Mouse (Mus musculus) intestine, embryonic 14.5 days (tissue): ENCODE measurements around the gene Abca7. TPM values are rescaled to one million over a fixed set of nuclear protein-coding genes. Genes with fewer than 3 reads are reported as not detected.

Experiments used
- ATAC-seq: fragments of 200-750 bp; cut with Nextera tagmentation; replicated peaks from 2 replicates; pipeline ENCODE4 v1.8.0; 2017; ENCODE audit warnings: low read depth, moderate number of reproducible peaks, moderate TSS enrichment, moderate library complexity; ENCODE audit not compliant: low FRiP score, low TSS enrichment
- DNase-seq: peaks from one replicate; pipeline ENCODE4 v3.0.0-alpha.2; 2018; ENCODE audit warnings: low spot score
- H3K27ac ChIP-seq: fragments of 300-500 bp; sonication (generic); 2 replicates; pipeline ENCODE4 v1.5.1; 2014; ENCODE audit warnings: low read depth, mild to moderate bottlenecking, control low read depth
- H3K27me3 ChIP-seq: fragments of 300-500 bp; sonication (generic); replicated peaks from 2 replicates; pipeline ENCODE4 v1.6.1; 2014; ENCODE audit warnings: low read length, control low read depth; ENCODE audit not compliant: control insufficient read depth, insufficient read depth
- H3K36me3 ChIP-seq: fragments of 300-500 bp; sonication (generic); 2 replicates; pipeline ENCODE4 v1.6.1; 2014; ENCODE audit warnings: low read length, control low read depth; ENCODE audit not compliant: control insufficient read depth, insufficient read depth
- H3K4me1 ChIP-seq: fragments of 300-500 bp; sonication (generic); replicated peaks from 2 replicates; pipeline ENCODE4 v1.6.1; 2014; ENCODE audit warnings: low read length, control low read depth, mixed read lengths; ENCODE audit not compliant: control insufficient read depth, insufficient read depth
- H3K4me2 ChIP-seq: fragments of 300-500 bp; sonication (generic); 2 replicates; pipeline ENCODE4 v1.6.1; 2014; ENCODE audit warnings: low read length
- H3K4me3 ChIP-seq: fragments of 300-500 bp; sonication (generic); 2 replicates; pipeline ENCODE4 v1.5.1; 2014; ENCODE audit warnings: low read depth, low read length, control low read depth, mixed read lengths
- H3K9ac ChIP-seq: fragments of 300-500 bp; sonication (generic); 2 replicates; pipeline ENCODE4 v1.6.1; 2014; ENCODE audit warnings: mild to moderate bottlenecking, low read length
- H3K9me3 ChIP-seq: fragments of 300-500 bp; sonication (generic); 2 replicates; pipeline ENCODE4 v1.6.1; 2016; ENCODE audit warnings: low read length, control low read depth; ENCODE audit not compliant: control insufficient read depth
- WGBS: fragments of 180-500 bp; shearing (Covaris S2); extraction: QIAGEN DNeasy Blood & Tissue Kit; methylation state at CpG from one replicate; pipeline ENCODE4 v1.1.7; 2014; 5-methylcytosine and 5-hydroxymethylcytosine counted together
- polyA plus RNA-seq: library from polyadenylated mRNA; unstranded; fragments of >200 nt; fragmentation: Nextera tagmentation; extraction: Ambion mirVana; gene quantifications from 2 replicates; pipeline ENCODE4 v1.2.1, GENCODE M21; 2014

The Abca7 gene
- polyA plus RNA-seq, 1 experiment from 2014 or later = 3.8 TPM

DNA sequence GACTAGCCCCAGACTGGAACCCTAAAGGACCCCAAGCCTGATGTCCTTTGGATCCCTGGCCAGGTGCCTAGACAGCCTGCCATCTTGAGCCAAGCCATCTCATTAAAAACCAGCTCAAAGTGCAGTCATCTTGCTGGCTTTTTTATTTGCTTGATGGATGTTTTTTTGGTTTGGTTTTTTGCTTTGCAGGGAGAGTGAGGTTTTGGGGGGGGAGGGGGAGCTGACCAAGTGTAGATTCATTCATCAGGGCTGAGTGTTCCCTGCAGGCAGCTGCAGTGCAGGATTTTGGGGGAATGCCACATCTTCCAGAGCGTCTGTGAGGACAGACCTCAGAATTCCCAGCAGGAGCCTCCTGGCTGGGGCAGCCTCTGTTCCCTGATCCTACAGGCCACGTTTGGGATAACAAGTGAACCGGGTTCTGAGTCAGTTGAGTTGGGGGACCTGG, 27.1 kb upstream of the Abca7 start:
- DNase-seq (no peak), ATAC-seq (no peak)
- Histone ChIP-seq H3K27ac (no peak overlapping the region), H3K27me3 (peaks cover 22% of the 10 kb centered on the region), H3K4me1 (no peaks in the 10 kb centered on the region; the same call in none of the 2 replicates), H3K4me2 (no peak overlapping the region), H3K4me3 (no peak overlapping the region), H3K9ac (no peak overlapping the region), H3K9me3 (no peaks in the 10 kb centered on the region), H3K36me3 (peaks cover 39% of the 10 kb centered on the region)
- 21% methylated on average over 3 of the region's 3 CpGs for WGBS

DNA sequence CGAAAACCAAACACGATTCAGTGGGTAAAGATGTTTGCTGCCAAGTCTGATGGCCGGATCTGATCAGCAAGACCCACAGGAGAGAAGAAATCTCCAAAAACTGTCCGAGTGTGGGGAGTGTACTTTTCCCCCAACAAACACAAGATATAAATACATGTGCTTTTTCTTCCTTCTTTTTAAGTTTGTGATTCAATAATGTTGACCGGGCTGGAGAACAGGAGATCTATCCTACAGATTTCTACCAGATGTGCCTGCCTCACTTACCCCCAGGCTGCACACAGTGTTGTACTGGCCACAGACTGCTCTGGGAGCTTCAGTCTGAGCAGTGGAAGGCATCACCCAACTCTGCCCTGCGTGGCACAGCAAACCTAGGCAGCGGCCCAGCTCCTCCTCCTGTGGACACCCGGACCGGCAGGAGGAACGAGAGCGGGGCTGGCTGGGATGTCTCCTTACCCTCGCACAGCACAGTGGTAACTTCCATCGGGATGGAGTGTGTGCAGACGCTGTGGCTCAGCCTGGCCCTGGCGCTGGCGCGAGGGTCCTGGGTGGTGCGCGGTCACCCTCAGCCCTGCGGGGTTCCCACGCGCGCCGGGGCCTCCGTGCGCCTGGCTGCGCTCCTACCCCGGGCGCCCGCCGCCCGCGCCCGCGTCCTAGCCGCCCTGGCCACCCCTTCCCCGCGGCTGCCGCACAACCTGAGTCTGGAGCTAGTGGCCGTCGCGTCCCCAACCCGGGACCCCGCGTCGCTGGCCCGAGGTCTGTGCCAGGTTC, 25.7 kb upstream of the Abca7 start, which contains the start of gene Grin3b:
Grin3b (plus strand) TSS at position 301 of the 768 bp plus-strand sequence.
- Histone ChIP-seq H3K27me3 (peaks cover 22% of the 10 kb centered on the region), H3K4me3 (peak within 1 kb of the TSS; percentile 45), H3K9me3 (no peaks in the 10 kb centered on the region), H3K9ac (peak within 1 kb of the TSS; percentile 34; the same call in 1 of the 2 replicates), H3K4me1 (no peaks in the 10 kb centered on the region; the same call in none of the 2 replicates), H3K27ac (no peak within 1 kb of the TSS), H3K36me3 (peaks cover 33% of the 10 kb centered on the region), H3K4me2 (peak within 1 kb of the TSS; percentile 56)
- peak; percentile 67 for DNase-seq
- ATAC-seq = no peak; the same call in 1 of the 2 replicates
- 8% methylated on average over 43 of the region's 47 CpGs for WGBS

DNA sequence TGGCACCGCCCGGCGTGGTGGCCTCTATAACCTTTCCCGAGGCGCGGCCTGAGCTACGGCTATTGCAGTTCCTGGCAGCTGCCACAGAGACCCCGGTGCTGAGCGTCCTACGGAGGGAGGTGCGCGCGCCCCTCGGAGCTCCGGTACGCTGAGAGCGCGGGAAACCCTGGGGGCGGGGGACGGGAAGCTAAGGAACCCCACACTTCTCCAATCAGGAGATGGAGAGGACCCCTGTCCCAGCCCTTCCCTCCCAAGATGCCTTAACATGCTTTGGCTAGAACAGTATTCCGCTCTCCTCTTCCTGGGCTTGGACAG, 25.2 kb upstream of the Abca7 start:
- H3K27me3 ChIP-seq = peaks cover 22% of the 10 kb centered on the region
- H3K4me2 ChIP-seq = peak overlapping the region; percentile 56
- H3K4me1 ChIP-seq = no peaks in the 10 kb centered on the region; the same call in none of the 2 replicates
- peak overlapping the region; percentile 34; the same call in 1 of the 2 replicates for H3K9ac ChIP-seq
- 4% methylated on average over 21 of the region's 21 CpGs for WGBS
- ATAC-seq = peak; percentile 13; the same call in 1 of the 2 replicates
- H3K4me3 ChIP-seq = peak overlapping the region; percentile 45
- H3K9me3 ChIP-seq = no peaks in the 10 kb centered on the region
- DNase-seq = peak; percentile 70
- peaks cover 33% of the 10 kb centered on the region for H3K36me3 ChIP-seq
- no peak overlapping the region for H3K27ac ChIP-seq

DNA sequence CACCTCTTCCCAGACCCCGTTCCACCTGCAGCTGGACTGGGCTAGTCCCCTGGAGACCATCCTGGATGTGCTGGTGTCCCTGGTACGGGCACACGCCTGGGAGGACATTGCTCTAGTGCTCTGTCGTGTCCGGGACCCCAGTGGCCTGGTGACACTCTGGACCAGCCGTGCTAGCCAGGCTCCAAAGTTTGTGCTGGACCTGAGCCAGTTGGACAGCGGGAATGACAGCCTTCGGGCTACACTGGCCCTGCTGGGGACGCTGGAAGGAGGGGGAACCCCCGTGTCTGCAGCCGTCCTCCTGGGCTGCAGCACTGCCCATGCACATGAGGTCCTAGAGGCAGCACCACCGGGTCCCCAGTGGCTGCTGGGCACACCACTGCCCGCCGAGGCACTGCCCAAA, 23.5 kb upstream of the Abca7 start:
- ATAC-seq (no peak), DNase-seq (no peak)

DNA sequence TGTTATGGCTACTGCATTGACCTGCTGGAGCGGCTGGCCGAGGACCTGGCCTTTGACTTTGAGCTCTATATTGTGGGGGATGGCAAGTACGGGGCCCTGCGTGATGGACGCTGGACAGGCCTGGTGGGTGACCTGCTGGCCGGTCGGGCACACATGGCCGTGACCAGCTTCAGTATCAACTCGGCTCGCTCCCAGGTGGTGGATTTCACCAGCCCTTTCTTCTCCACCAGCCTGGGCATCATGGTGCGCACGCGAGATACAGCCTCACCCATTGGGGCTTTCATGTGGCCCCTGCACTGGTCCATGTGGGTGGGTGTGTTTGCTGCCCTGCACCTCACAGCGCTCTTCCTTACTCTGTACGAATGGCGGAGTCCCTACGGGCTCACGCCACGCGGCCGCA, 22.2 kb upstream of the Abca7 start:
- Histone ChIP-seq H3K36me3 (peaks cover 43% of the 10 kb centered on the region), H3K27ac (no peak overlapping the region), H3K4me1 (no peaks in the 10 kb centered on the region; the same call in none of the 2 replicates), H3K4me3 (no peak overlapping the region), H3K27me3 (peaks cover 22% of the 10 kb centered on the region), H3K9me3 (no peaks in the 10 kb centered on the region), H3K9ac (no peak overlapping the region), H3K4me2 (no peak overlapping the region)
- DNase-seq (no peak), ATAC-seq (no peak)
- WGBS = 90% methylated on average over 21 of the region's 21 CpGs

More for the DNA sequence above, 23.5 kb upstream of the Abca7 start:
- peaks cover 33% of the 10 kb centered on the region for H3K36me3 ChIP-seq
- 62% methylated on average over 14 of the region's 14 CpGs for WGBS
- H3K27me3 ChIP-seq = peaks cover 22% of the 10 kb centered on the region
- H3K9me3 ChIP-seq = no peaks in the 10 kb centered on the region
- H3K4me3 ChIP-seq = no peak overlapping the region
- no peak overlapping the region for H3K27ac ChIP-seq
- no peak overlapping the region for H3K9ac ChIP-seq
- H3K4me2 ChIP-seq = no peak overlapping the region
- H3K4me1 ChIP-seq = no peaks in the 10 kb centered on the region; the same call in none of the 2 replicates

DNA sequence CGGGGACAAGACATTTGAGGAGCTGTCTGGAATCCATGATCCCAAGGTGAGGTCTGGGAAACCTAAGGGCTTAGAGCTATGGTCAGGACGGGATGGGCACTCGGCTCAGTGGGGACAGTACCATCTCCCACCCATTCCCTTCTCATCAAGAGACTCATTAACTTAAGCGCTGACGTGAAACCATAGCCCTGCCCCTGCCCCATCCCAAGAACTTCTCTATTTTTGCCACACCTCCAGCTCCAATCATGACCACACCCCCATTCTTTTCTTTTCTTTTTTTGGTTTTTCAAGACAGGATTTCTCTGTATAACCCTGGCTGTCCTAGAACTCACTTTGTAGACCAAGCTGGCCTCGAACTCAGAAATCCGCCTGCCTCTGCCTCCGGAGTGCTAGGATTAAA, 21.6 kb upstream of the Abca7 start:
- 88% methylated on average over 8 of the region's 8 CpGs for WGBS
- ATAC-seq (no peak), DNase-seq (no peak)
- H3K9me3 ChIP-seq = no peaks in the 10 kb centered on the region
- H3K4me3 ChIP-seq = no peak overlapping the region
- H3K27ac ChIP-seq = no peak overlapping the region
- H3K4me2 ChIP-seq = no peak overlapping the region
- peaks cover 48% of the 10 kb centered on the region for H3K36me3 ChIP-seq
- H3K4me1 ChIP-seq = no peaks in the 10 kb centered on the region; the same call in none of the 2 replicates
- H3K27me3 ChIP-seq = peaks cover 19% of the 10 kb centered on the region
- H3K9ac ChIP-seq = no peak overlapping the region

DNA sequence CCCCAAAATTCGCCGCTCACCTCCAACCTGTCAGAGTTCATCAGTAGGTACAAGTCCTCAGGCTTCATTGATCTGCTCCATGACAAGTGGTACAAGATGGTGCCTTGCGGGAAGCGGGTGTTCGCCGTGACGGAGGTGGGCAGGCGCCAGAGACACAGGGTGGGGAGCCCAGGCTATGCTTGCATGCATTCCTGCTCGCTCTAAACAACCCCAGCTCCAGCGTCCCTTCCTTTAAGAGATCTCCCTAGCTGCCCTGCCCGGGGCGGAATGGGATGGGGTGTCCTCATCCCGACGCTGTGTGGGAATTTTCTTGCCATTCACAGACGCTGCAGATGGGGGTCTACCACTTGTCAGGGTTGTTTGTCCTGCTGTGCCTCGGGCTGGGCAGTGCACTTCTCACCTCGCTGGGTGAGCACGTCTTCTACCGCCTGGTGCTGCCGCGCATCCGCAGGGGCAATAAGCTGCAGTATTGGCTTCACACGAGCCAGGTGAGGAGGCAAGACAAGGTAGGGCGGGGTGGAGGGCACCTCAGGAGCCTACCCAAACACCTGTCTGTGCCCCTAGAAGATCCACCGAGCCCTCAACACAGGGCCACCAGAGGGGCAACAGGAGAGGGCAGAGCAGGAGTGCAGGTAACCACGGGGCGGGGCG, 20.1 kb upstream of the Abca7 start:
- Histone ChIP-seq H3K4me1 (no peaks in the 10 kb centered on the region; the same call in 1 of the 2 replicates), H3K4me3 (no peak overlapping the region), H3K36me3 (peaks cover 51% of the 10 kb centered on the region), H3K27ac (no peak overlapping the region), H3K9me3 (no peaks in the 10 kb centered on the region), H3K27me3 (peaks cover 10% of the 10 kb centered on the region), H3K9ac (no peak overlapping the region), H3K4me2 (no peak overlapping the region)
- DNase-seq (no peak), ATAC-seq (no peak)
- 81% methylated on average over 27 of the region's 28 CpGs for WGBS

DNA sequence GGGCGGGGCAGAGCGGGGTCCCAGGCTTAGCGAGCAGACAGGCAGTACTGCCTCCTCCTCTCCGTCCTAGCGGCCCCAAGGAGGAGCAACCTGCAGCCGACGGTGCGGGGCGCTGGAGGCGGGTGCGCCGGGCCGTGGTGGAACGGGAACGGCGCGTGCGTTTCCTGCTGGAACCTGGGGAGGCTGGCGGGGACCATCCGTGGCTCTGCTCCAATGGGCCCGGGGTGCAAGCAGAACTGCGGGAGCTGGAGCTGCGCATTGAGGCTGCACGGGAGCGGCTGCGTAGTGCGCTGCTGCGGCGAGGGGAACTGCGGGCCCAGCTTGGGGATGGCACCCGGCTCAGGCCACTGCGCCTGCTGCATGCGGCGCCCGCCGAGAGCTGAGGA, 19.6 kb upstream of the Abca7 start:
- Histone ChIP-seq H3K36me3 (peaks cover 55% of the 10 kb centered on the region), H3K9ac (no peak overlapping the region), H3K27me3 (peaks cover 4% of the 10 kb centered on the region), H3K4me1 (no peaks in the 10 kb centered on the region), H3K4me3 (no peak overlapping the region), H3K27ac (no peak overlapping the region), H3K9me3 (no peaks in the 10 kb centered on the region), H3K4me2 (no peak overlapping the region)
- WGBS = 75% methylated on average over 35 of the region's 36 CpGs
- DNase-seq (no peak), ATAC-seq (no peak)
